Mouse (Mus musculus) C2C12 (cell line): ENCODE results near the gene Ces1g. TPM values are rescaled to one million over a fixed set of nuclear protein-coding genes. Genes with fewer than 3 reads are reported as not detected.

ENCODE experiments used
- H3K27me3 ChIP-seq: one replicate; pipeline ENCODE4 v1.6.1; 2011; ENCODE audit not compliant: control insufficient read depth, insufficient read depth, insufficient read length
- H3K36me3 ChIP-seq: one replicate; pipeline ENCODE4 v1.6.1; 2011; ENCODE audit not compliant: control insufficient read depth, insufficient read depth
- H3K4me3 ChIP-seq: one replicate; pipeline ENCODE4 v1.5.1; 2011; ENCODE audit warnings: mild to moderate bottlenecking, control low read depth; ENCODE audit not compliant: poor library complexity, insufficient read depth, severe bottlenecking
- H3K79me2 ChIP-seq: one replicate; pipeline ENCODE4 v1.6.1; 2011; ENCODE audit not compliant: control insufficient read depth, insufficient read depth
- H3K79me3 ChIP-seq: one replicate; pipeline ENCODE4 v1.6.1; 2011; ENCODE audit warnings: low read depth, control low read depth
- H3ac ChIP-seq: one replicate; pipeline ENCODE3; 2011; ENCODE audit warnings: low read depth; ENCODE audit not compliant: control insufficient read depth, insufficient read length
- CEBPB ChIP-seq: IDR thresholded peaks from one replicate; pipeline ENCODE4 v1.6.1; 2011; ENCODE audit warnings: low read depth, mild to moderate bottlenecking, control low read depth, moderate library complexity
- CTCF ChIP-seq: IDR thresholded peaks from one replicate; pipeline ENCODE4 v1.5.1; 2011; ENCODE audit not compliant: control insufficient read depth, insufficient read depth, insufficient read length
- FOSL1 ChIP-seq: IDR thresholded peaks from one replicate; pipeline ENCODE4 v1.8.0; 2011; ENCODE audit warnings: mild to moderate bottlenecking, low read length; ENCODE audit not compliant: poor library complexity, insufficient read depth, severe bottlenecking
- MAX ChIP-seq: IDR thresholded peaks from one replicate; pipeline ENCODE4 v1.6.1; 2011; ENCODE audit warnings: mild to moderate bottlenecking, control low read depth
- MYOD1 ChIP-seq: IDR thresholded peaks from one replicate; pipeline ENCODE4 v1.6.1; 2011; ENCODE audit warnings: low read depth; ENCODE audit not compliant: control insufficient read depth, insufficient read length
- MYOG ChIP-seq: IDR thresholded peaks from one replicate; pipeline ENCODE4 v1.6.1; 2011; ENCODE audit not compliant: control insufficient read depth, insufficient read length; ENCODE audit errors: extremely low read depth
- USF1 ChIP-seq: IDR thresholded peaks from one replicate; pipeline ENCODE4 v1.6.1; 2011; ENCODE audit warnings: low read depth, mild to moderate bottlenecking, control low read depth, moderate library complexity
- polyA plus RNA-seq: library from polyadenylated mRNA; unstranded; fragments of >200 nt; fragmentation: generic; extraction: Trizol; gene quantifications from one replicate; pipeline ENCODE4 v1.2.1, GENCODE M21; 2012; ENCODE audit warnings: missing spikeins

Gene Ces1g
- polyA plus RNA-seq, 1 experiment = not detected

DNA sequence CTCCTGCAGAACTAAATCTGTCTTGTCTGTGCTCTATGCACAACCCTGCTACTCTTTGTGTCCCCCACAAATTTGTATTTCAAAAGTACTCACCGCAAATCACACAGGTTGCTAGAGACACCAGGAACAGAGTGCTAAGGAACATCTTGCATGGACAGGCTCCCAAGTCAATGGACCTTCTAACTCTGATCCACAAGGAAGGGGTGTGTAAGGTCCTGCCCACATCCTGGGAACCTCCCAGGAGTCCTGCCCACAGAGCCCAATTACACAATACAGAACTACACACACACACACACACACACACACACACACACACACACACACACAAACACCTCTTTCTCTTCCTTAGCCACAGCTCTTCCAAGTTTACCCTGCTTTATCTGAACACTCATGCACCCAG is 57.6 kb downstream of the Ces1g start, which contains the start of gene Ces1f:
TSS of gene Ces1f (minus strand) at position 192 of the 400 bp plus-strand sequence.
- H3K79me2 ChIP-seq = no peaks in the 10 kb centered on the region
- H3ac ChIP-seq = no peak within 1 kb of the TSS
- TF ChIP-seq MYOD1 (no peak), CTCF (no peak), MYOG (no peak), MAX (no peak), FOSL1 (no peak), CEBPB (no peak), USF1 (no peak)
- H3K79me3 ChIP-seq = no peaks in the 10 kb centered on the region
- no peak within 1 kb of the TSS for H3K4me3 ChIP-seq
- H3K36me3 ChIP-seq = no peaks in the 10 kb centered on the region
- H3K27me3 ChIP-seq = no peaks in the 10 kb centered on the region

GRCm38 (mm10) chr8:93278176-93278805 is 58.8 kb downstream of the Ces1g start:
- Histone ChIP-seq H3K27me3 (no peaks in the 10 kb centered on the region), H3K36me3 (no peaks in the 10 kb centered on the region), H3K79me2 (no peaks in the 10 kb centered on the region), H3ac (no peak overlapping the region), H3K79me3 (no peaks in the 10 kb centered on the region), H3K4me3 (no peak overlapping the region)
- TF ChIP-seq MYOG (no peak), USF1 (no peak), CEBPB (no peak), CTCF (no peak), MAX (no peak), FOSL1 (no peak), MYOD1 (no peak)

- H3ac ChIP-seq = no peak overlapping the region
- H3K79me2 ChIP-seq = no peaks in the 10 kb centered on the region
- no peaks in the 10 kb centered on the region for H3K79me3 ChIP-seq
- no peaks in the 10 kb centered on the region for H3K36me3 ChIP-seq
- TF ChIP-seq FOSL1 (no peak), CTCF (no peak), CEBPB (no peak), USF1 (no peak), MYOD1 (no peak), MYOG (no peak), MAX (no peak)
- H3K4me3 ChIP-seq = no peak overlapping the region
- H3K27me3 ChIP-seq = no peaks in the 10 kb centered on the region
Observed at GRCm38 (mm10) chr8:93274609-93275008, 62.5 kb downstream of the Ces1g start.

GRCm38 (mm10) chr8:93273321-93273720 is 63.8 kb downstream of the Ces1g start:
- TF ChIP-seq USF1 (no peak), MYOG (no peak), FOSL1 (no peak), MAX (no peak), CEBPB (no peak), MYOD1 (no peak), CTCF (no peak)

GRCm38 (mm10) chr8:93272686-93273085 is 64.4 kb downstream of the Ces1g start:
- TF ChIP-seq CEBPB (no peak), USF1 (no peak), MAX (no peak), FOSL1 (no peak), CTCF (no peak), MYOG (no peak), MYOD1 (no peak)
- H3K27me3 ChIP-seq = no peaks in the 10 kb centered on the region

More at GRCm38 (mm10) chr8:93273321-93273720, 63.8 kb downstream of the Ces1g start:
- Histone ChIP-seq H3K79me3 (no peaks in the 10 kb centered on the region), H3K36me3 (no peaks in the 10 kb centered on the region), H3K4me3 (no peak overlapping the region), H3K27me3 (no peaks in the 10 kb centered on the region), H3K79me2 (no peaks in the 10 kb centered on the region), H3ac (no peak overlapping the region)

DNA sequence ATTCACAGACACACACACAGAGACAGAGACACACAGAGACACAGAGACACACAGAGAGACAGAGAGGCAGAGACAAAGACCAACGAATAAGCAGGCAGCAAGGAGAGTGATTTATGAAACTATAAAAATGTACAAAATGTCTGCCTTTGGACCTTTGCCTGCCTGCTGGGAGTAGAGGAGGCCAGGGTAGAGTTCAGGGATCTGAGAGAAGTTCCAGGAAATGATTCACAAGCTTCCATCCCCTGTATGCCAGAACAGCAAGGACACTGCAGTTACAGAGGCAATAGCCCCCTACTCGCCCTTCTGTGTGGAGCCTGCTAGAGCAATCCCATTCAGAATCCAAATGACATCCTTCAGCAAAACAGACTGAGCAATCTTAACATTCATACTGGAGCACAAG is 75.7 kb downstream of the Ces1g start:
- Histone ChIP-seq H3K4me3 (no peak overlapping the region), H3K27me3 (no peaks in the 10 kb centered on the region), H3K79me2 (no peaks in the 10 kb centered on the region), H3ac (no peak overlapping the region), H3K79me3 (no peaks in the 10 kb centered on the region), H3K36me3 (no peaks in the 10 kb centered on the region)
- TF ChIP-seq USF1 (no peak), CTCF (no peak), MAX (no peak)

More at GRCm38 (mm10) chr8:93272686-93273085, 64.4 kb downstream of the Ces1g start:
- H3ac ChIP-seq = no peak overlapping the region
- H3K79me3 ChIP-seq = no peaks in the 10 kb centered on the region
- no peaks in the 10 kb centered on the region for H3K79me2 ChIP-seq
- no peaks in the 10 kb centered on the region for H3K36me3 ChIP-seq
- no peak overlapping the region for H3K4me3 ChIP-seq
